In genomic region chr5:108674624-108675023, GRCm38 (mm10) we compare ENCODE assay signal across 21 mouse cellular contexts. TPM values are rescaled to one million over a fixed set of nuclear protein-coding genes. Genes with fewer than 3 reads are reported as not detected.
DNase-seq lines count a peak whose midpoint lies in the region; ATAC-seq and TF ChIP-seq lines count a peak whose summit lies in the region.
"Had no signal": no experiment of that assay in that cellular context is flagged by ENCODE, and none has a peak within 500 bp of the region (broad histone marks: within the 10 kb centered on the region; RNA-seq: fewer than 3 reads in every experiment).

No protein-coding gene starts in this region.

- no peak; a peak in 1 of 4 replicates for TF ChIP-seq EP300 in MEL (IDR thresholded peaks at IDR 0.05; ENCODE audit: low read depth in 1 of 2, low read length in 2 of 2)

- H3K9me3 ChIP-seq in MEL (replicated peaks; ENCODE audit: insufficient read depth, low read length): no peaks in the 10 kb centered on the region
- no peaks in the 10 kb centered on the region for H3K9me3 ChIP-seq in liver, embryonic 15.5 days (replicated peaks)
- H3K9me3 ChIP-seq: hindbrain, embryonic 12.5 days; neural tube, embryonic 12.5 days had no signal

- no peak for TF ChIP-seq CTCF in MEL (IDR thresholded peaks at IDR 0.05 in 2 of 3, conservative IDR thresholded peaks at IDR 0.05 in 1 of 3; ENCODE audit: control insufficient read depth in 1 of 3, insufficient read depth in 1 of 3, low read depth in 2 of 3, low read length in 3 of 3, poor library complexity in 1 of 3, severe bottlenecking in 1 of 3)
- TF ChIP-seq CTCF in kidney, adult 2 months (conservative IDR thresholded peaks at IDR 0.05; ENCODE audit: insufficient read depth, insufficient read length, low read depth, low read length): no peak

- peak; percentile 37 for DNase-seq in MEL (ENCODE audit: low read depth, low spot score)
- peak; percentile 93 for DNase-seq in kidney, adult 2 months
- DNase-seq in kidney, postnatal 25 days: peak; percentile 77 to 91
- no peak for DNase-seq in right cerebral cortex, postnatal 14 days
- DNase-seq in left cerebral cortex, adult 11 months (ENCODE audit: low spot score): no peak
- DNase-seq in gastrocnemius, postnatal 36 days: no peak
- DNase-seq: adrenal gland, postnatal 25 days; B cell, adult 2 months; cerebellum, adult 2 months; layer of hippocampus, adult 9-11 months; lung, adult 2 months; lung, postnatal 36 days; thymus, postnatal 14 days had no signal

- ATAC-seq in liver, embryonic 15.5 days (ENCODE audit: insufficient read depth): peak; percentile 14
- ATAC-seq: activated CD4-positive, CD25-positive, alpha-beta regulatory T cell, adult 4 months; forebrain, embryonic 16.5 days had no signal

- H3K79me2 ChIP-seq in MEL (ENCODE audit: control insufficient read depth, insufficient read depth, low read length, poor library complexity): peaks cover 35% of the 10 kb centered on the region

- peak overlapping the region; percentile 33 to 78 for H3K4me3 ChIP-seq in MEL (ENCODE audit: control insufficient read depth in 1 of 2, insufficient read depth in 1 of 2, low read depth in 2 of 2, low read length in 2 of 2)
- H3K4me3 ChIP-seq in kidney, adult 2 months (ENCODE audit: insufficient read depth, low read depth, low read length): peak overlapping the region; percentile 48
- peak overlapping the region; percentile 56 for H3K4me3 ChIP-seq in liver, embryonic 15.5 days (replicated peaks)
- H3K4me3 ChIP-seq: hindbrain, embryonic 12.5 days; neural tube, embryonic 12.5 days had no signal

- TF ChIP-seq RAD21 in MEL (IDR thresholded peaks at IDR 0.05; ENCODE audit: low read depth, low read length): no peak

- H3K36me3 ChIP-seq in MEL (ENCODE audit: control insufficient read depth in 1 of 2, insufficient read depth in 2 of 2, low read length in 2 of 2): peaks cover 2 to 40% of the 10 kb centered on the region in 2 experiments; a peak in 3 of 4 replicates
- no peaks in the 10 kb centered on the region for H3K36me3 ChIP-seq in kidney, adult 2 months (ENCODE audit: control insufficient read depth, insufficient read depth, low read length)
- peaks cover 35% of the 10 kb centered on the region for H3K36me3 ChIP-seq in liver, embryonic 15.5 days (replicated peaks)

- peak overlapping the region; percentile 96 for H3K27ac ChIP-seq in MEL (ENCODE audit: control insufficient read depth, low read depth, low read length)
- H3K27ac ChIP-seq in kidney, adult 2 months (ENCODE audit: insufficient read depth, low read depth, low read length): peak overlapping the region; percentile 94
- peak overlapping the region; percentile 92 for H3K27ac ChIP-seq in liver, embryonic 15.5 days (replicated peaks)
- H3K27ac ChIP-seq: hindbrain, embryonic 12.5 days; neural tube, embryonic 12.5 days; stomach, postnatal 0 days had no signal

- H3K4me2 ChIP-seq in liver, embryonic 15.5 days: peak overlapping the region; percentile 73
- H3K4me2 ChIP-seq: hindbrain, embryonic 12.5 days; neural tube, embryonic 12.5 days had no signal

- peaks cover 15 to 55% of the 10 kb centered on the region in 2 experiments; a peak in 3 of 4 replicates for H3K4me1 ChIP-seq in MEL (ENCODE audit: control insufficient read depth in 1 of 2, insufficient read depth in 2 of 2, low read length in 2 of 2)
- peaks cover 25% of the 10 kb centered on the region for H3K4me1 ChIP-seq in kidney, adult 2 months (ENCODE audit: control insufficient read depth, insufficient read depth, low read length)
- H3K4me1 ChIP-seq in liver, embryonic 15.5 days (replicated peaks): peaks cover 98% of the 10 kb centered on the region

- no peaks in the 10 kb centered on the region for H3K27me3 ChIP-seq in MEL (ENCODE audit: control insufficient read depth in 1 of 2, insufficient read depth in 2 of 2, low read length in 2 of 2)
- no peaks in the 10 kb centered on the region for H3K27me3 ChIP-seq in kidney, adult 2 months (replicated peaks; ENCODE audit: control insufficient read depth, insufficient read depth, low read length)
- no peaks in the 10 kb centered on the region for H3K27me3 ChIP-seq in liver, embryonic 15.5 days
- H3K27me3 ChIP-seq: hindbrain, embryonic 12.5 days; neural tube, embryonic 12.5 days; Patski had no signal

- 52% methylated on average over 2 of the region's 2 CpGs for WGBS in kidney, adult 2 months
- WGBS in liver, embryonic 15.5 days (ENCODE audit: insufficient replicate concordance): 41% methylated on average over 2 of the region's 2 CpGs

- intact Hi-C loops in gastrocnemius, postnatal 36 days (cut with DNase I): no loop called here

- TF ChIP-seq POLR2A in MEL (IDR thresholded peaks at IDR 0.05; ENCODE audit: control insufficient read depth in 1 of 2, insufficient read depth in 1 of 2, low read depth in 1 of 2, low read length in 2 of 2, poor library complexity in 1 of 2): no peak
- TF ChIP-seq POLR2A in kidney, adult 2 months (IDR thresholded peaks at IDR 0.05; ENCODE audit: low read depth, low read length): no peak

- H3K9ac ChIP-seq in MEL (ENCODE audit: control insufficient read depth, low read depth, low read length, poor library complexity, severe bottlenecking): peak overlapping the region; percentile 60
- peak overlapping the region; percentile 66 for H3K9ac ChIP-seq in liver, embryonic 15.5 days
- H3K9ac ChIP-seq: hindbrain, embryonic 12.5 days; neural tube, embryonic 12.5 days had no signal

TF ChIP-seq in MEL, 35 proteins besides CTCF, POLR2A, EP300 and RAD21:
- TF ChIP-seq ZNF384 (IDR thresholded peaks at IDR 0.05; ENCODE audit: low read depth, low read length): no peak
- TF ChIP-seq CHD1 (IDR thresholded peaks at IDR 0.05; ENCODE audit: low read depth, low read length): no peak
- TF ChIP-seq USF2 (IDR thresholded peaks at IDR 0.05; ENCODE audit: borderline replicate concordance in 1 of 2, insufficient read depth in 1 of 2, low read depth in 1 of 2, low read length in 2 of 2): 0 out of 4 replicates have a peak, but pooled peaks of 1 of the 2 experiments have one; percentile 1
- TF ChIP-seq CHD2 (IDR thresholded peaks at IDR 0.05; ENCODE audit: low read length): no peak
- peak; percentile 75 for TF ChIP-seq USF1 (IDR thresholded peaks at IDR 0.05; ENCODE audit: low read depth, low read length)

RNA-seq across cellular contexts. Expression of gene Slc26a1, which starts 0.7 kb away (rescaled TPM):
- 31.2 and 33.9 TPM in 2 replicates for total RNA-seq in MEL (2012; rRNA removed)
- polyA plus RNA-seq in MEL (2012; ENCODE audit: insufficient read depth in 1 of 2, insufficient read length in 2 of 2, low read depth in 1 of 2, low replicate concordance in 2 of 2, missing spikeins in 1 of 2): 10 to 100 TPM in 1 of 2 experiments, not detected in 1; 29.6 TPM
- polyA plus RNA-seq in kidney, adult 2 months (2012; rRNA removed): 257 and 309 TPM in 2 replicates
- polyA plus RNA-seq in liver, embryonic 15.5 days (2015; fragmentation: Nextera tagmentation; extraction: Ambion mirVana): 18.6 and 22.2 TPM in 2 replicates
- not detected for total RNA-seq in gastrocnemius, postnatal 36 days (2021)
- total RNA-seq: monocyte, adult 5-6 weeks had no signal

RNA-seq across cellular contexts. Expression of gene Dgkq, which starts 5.2 kb away (rescaled TPM):
- total RNA-seq in MEL (2012; rRNA removed): 10.5 and 11.3 TPM in 2 replicates
- 10 to 100 TPM in 1 of 2 experiments, not detected in 1; 11.3 TPM for polyA plus RNA-seq in MEL (2012; ENCODE audit: insufficient read depth in 1 of 2, insufficient read length in 2 of 2, low read depth in 1 of 2, low replicate concordance in 2 of 2, missing spikeins in 1 of 2)
- polyA plus RNA-seq in kidney, adult 2 months (2012; rRNA removed): 27.9 and 34.8 TPM in 2 replicates
- 2.7 and 3.1 TPM in 2 replicates for polyA plus RNA-seq in liver, embryonic 15.5 days (2015; fragmentation: Nextera tagmentation; extraction: Ambion mirVana)
- 1 to 10 TPM; 4.6 to 7.3 TPM for total RNA-seq in gastrocnemius, postnatal 36 days (2021)

RNA-seq across cellular contexts. Expression of gene Idua, which starts 14.5 kb away (rescaled TPM):
- 1.5 and 1.9 TPM in 2 replicates for total RNA-seq in MEL (2012; rRNA removed)
- 1 to 10 TPM in 1 of 2 experiments, not detected in 1; 9.5 TPM for polyA plus RNA-seq in MEL (2012; ENCODE audit: insufficient read depth in 1 of 2, insufficient read length in 2 of 2, low read depth in 1 of 2, low replicate concordance in 2 of 2, missing spikeins in 1 of 2)
- polyA plus RNA-seq in kidney, adult 2 months (2012; rRNA removed): 9.1 and 12.7 TPM in 2 replicates
- 4.2 and 5.8 TPM in 2 replicates for polyA plus RNA-seq in liver, embryonic 15.5 days (2015; fragmentation: Nextera tagmentation; extraction: Ambion mirVana)
- 1 to 10 TPM; 7.2 to 8.9 TPM for total RNA-seq in gastrocnemius, postnatal 36 days (2021)

RNA-seq across cellular contexts. Expression of gene Fgfrl1, which starts 17.6 kb away (rescaled TPM):
- total RNA-seq in MEL (2012; rRNA removed): 13.1 and 16.0 TPM in 2 replicates
- 10 to 100 TPM in 1 of 2 experiments, not detected in 1; 27.3 TPM for polyA plus RNA-seq in MEL (2012; ENCODE audit: insufficient read depth in 1 of 2, insufficient read length in 2 of 2, low read depth in 1 of 2, low replicate concordance in 2 of 2, missing spikeins in 1 of 2)
- 65.1 and 74.8 TPM in 2 replicates for polyA plus RNA-seq in kidney, adult 2 months (2012; rRNA removed)
- 9.2 and 9.6 TPM in 2 replicates for polyA plus RNA-seq in liver, embryonic 15.5 days (2015; fragmentation: Nextera tagmentation; extraction: Ambion mirVana)
- total RNA-seq in gastrocnemius, postnatal 36 days (2021): 10 to 100 TPM; 25.6 to 34.7 TPM
- polyA plus RNA-seq: activated CD4-positive, CD25-positive, alpha-beta regulatory T cell, adult 4 months had no signal

RNA-seq across cellular contexts. Expression of gene Tmem175, which starts 45.1 kb away (rescaled TPM):
- total RNA-seq in MEL (2012; rRNA removed): 19.3 and 22.1 TPM in 2 replicates
- polyA plus RNA-seq in MEL (2012; ENCODE audit: insufficient read depth in 1 of 2, insufficient read length in 2 of 2, low read depth in 1 of 2, low replicate concordance in 2 of 2, missing spikeins in 1 of 2): 10 to 100 TPM in 1 of 2 experiments, not detected in 1; 39.2 TPM
- polyA plus RNA-seq in kidney, adult 2 months (2012; rRNA removed): 67.1 and 76.4 TPM in 2 replicates
- 10.5 and 11.9 TPM in 2 replicates for polyA plus RNA-seq in liver, embryonic 15.5 days (2015; fragmentation: Nextera tagmentation; extraction: Ambion mirVana)
- total RNA-seq in gastrocnemius, postnatal 36 days (2021): 1 to 10 TPM; 6.6 to 6.7 TPM

Comparison
In these comparisons a context has a peak if more than half of its experiments do, and no peak if none do; other contexts are left out.
1. DNase-seq: peak in MEL (single experiment), kidney, adult 2 months (single experiment) and kidney, postnatal 25 days (2 of 2); none in right cerebral cortex, postnatal 14 days (single experiment), left cerebral cortex, adult 11 months (single experiment) and gastrocnemius, postnatal 36 days (0 of 2).
2. Peak in every context shown above with its lines, with median percentiles within 50 percentile points of each other: H3K27ac ChIP-seq and H3K4me3 ChIP-seq.